Mouse (Mus musculus) stomach, embryonic 15.5 days (tissue): Measurements from ENCODE around the gene Ctnna2. TPM values are rescaled to one million over a fixed set of nuclear protein-coding genes. Genes with fewer than 3 reads are reported as not detected.

Source experiments
- ATAC-seq: fragments of 200-750 bp; cut with Nextera tagmentation; 2 replicates; pipeline ENCODE4 v1.8.0; 2017; ENCODE audit warnings: low read depth, moderate number of reproducible peaks, moderate TSS enrichment; ENCODE audit not compliant: insufficient read depth, low FRiP score
- H3K27ac ChIP-seq: fragments of 300-500 bp; sonication (generic); 2 replicates; pipeline ENCODE4 v1.5.1; 2015; ENCODE audit warnings: mild to moderate bottlenecking, inconsistent platforms
- H3K27me3 ChIP-seq: fragments of 300-500 bp; sonication (generic); replicated peaks from 2 replicates; pipeline ENCODE4 v1.6.1; 2015; ENCODE audit warnings: inconsistent platforms
- H3K36me3 ChIP-seq: fragments of 300-500 bp; sonication (generic); 2 replicates; pipeline ENCODE4 v1.6.1; 2015; ENCODE audit warnings: inconsistent platforms
- H3K4me1 ChIP-seq: fragments of 300-500 bp; sonication (generic); 2 replicates; pipeline ENCODE4 v1.6.1; 2015; ENCODE audit warnings: inconsistent platforms
- H3K4me2 ChIP-seq: fragments of 300-500 bp; sonication (generic); 2 replicates; pipeline ENCODE4 v1.6.1; 2015; ENCODE audit warnings: mild to moderate bottlenecking, inconsistent platforms
- H3K4me3 ChIP-seq: fragments of 300-500 bp; sonication (generic); replicated peaks from 2 replicates; pipeline ENCODE4 v1.5.1; 2015; ENCODE audit warnings: inconsistent platforms
- H3K9ac ChIP-seq: fragments of 300-500 bp; sonication (generic); 2 replicates; pipeline ENCODE4 v1.6.1; 2015; ENCODE audit warnings: inconsistent platforms
- H3K9me3 ChIP-seq: fragments of 300-500 bp; sonication (generic); 2 replicates; pipeline ENCODE4 v1.6.1; 2016; ENCODE audit warnings: inconsistent platforms
- WGBS: fragments of 180-500 bp; shearing (Covaris S2); methylation state at CpG from one replicate; pipeline ENCODE4 v1.1.7; 2015; 5-methylcytosine and 5-hydroxymethylcytosine counted together
- polyA plus RNA-seq: library from polyadenylated mRNA; unstranded; fragments of >200 nt; fragmentation: Nextera tagmentation; extraction: Ambion mirVana; gene quantifications from 2 replicates; pipeline ENCODE4 v1.2.1, GENCODE M21; 2015

The Ctnna2 gene
- polyA plus RNA-seq, 1 experiment from 2014 or later, result 7.2 TPM

DNA sequence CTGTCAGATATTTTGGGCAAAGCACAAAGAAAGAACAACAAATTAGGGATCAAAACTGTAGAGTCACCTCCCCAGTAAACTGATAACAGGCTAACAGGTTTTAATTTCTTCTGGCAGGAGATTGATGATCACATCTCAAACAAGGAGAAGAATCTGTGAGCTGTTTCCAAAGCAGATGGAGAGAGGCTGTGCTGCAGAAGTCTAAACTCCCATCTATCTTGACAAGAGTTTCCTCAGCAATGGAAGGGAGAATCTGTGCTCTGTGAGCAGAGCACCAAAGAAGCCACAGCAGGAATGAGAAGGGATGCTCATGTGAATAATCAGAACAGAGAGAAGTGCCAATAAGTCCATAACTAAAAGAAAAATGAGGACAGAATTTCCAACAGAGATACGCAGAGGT, 678.2 kb downstream of the Ctnna2 start:
- no peaks in the 10 kb centered on the region for H3K36me3 ChIP-seq
- no peak overlapping the region for H3K4me2 ChIP-seq
- no peak for ATAC-seq
- WGBS, result 73% methylated on average over 1 of the region's 1 CpGs
- no peaks in the 10 kb centered on the region for H3K9me3 ChIP-seq
- no peaks in the 10 kb centered on the region for H3K4me1 ChIP-seq
- no peak overlapping the region for H3K4me3 ChIP-seq
- no peak overlapping the region for H3K27ac ChIP-seq
- no peak overlapping the region for H3K9ac ChIP-seq
- no peaks in the 10 kb centered on the region for H3K27me3 ChIP-seq

DNA sequence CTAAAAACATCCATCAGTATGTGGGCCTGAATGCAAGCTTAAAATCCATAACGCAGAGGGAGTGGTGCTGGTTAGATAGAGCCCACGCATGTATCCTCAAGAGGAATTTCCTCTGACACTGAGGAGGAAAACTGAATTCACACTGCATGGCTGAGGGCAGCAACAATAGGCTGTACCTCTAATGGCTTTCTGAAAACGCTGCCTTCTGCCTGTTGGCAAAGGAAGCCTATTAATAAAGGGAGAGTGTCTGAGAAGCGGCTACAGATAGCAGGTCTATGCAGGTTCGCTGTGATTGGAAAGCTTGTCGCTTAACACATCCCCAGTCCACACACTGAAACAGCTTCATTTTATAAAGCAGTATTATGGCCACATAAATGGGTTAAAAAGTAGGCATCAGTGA, 688.1 kb downstream of the Ctnna2 start:
- H3K36me3 ChIP-seq, result no peaks in the 10 kb centered on the region
- H3K9me3 ChIP-seq, result no peaks in the 10 kb centered on the region
- H3K27ac ChIP-seq, result no peak overlapping the region
- no peak for ATAC-seq
- no peak overlapping the region for H3K4me3 ChIP-seq
- no peaks in the 10 kb centered on the region for H3K4me1 ChIP-seq
- no peak overlapping the region for H3K9ac ChIP-seq
- no peaks in the 10 kb centered on the region for H3K27me3 ChIP-seq
- WGBS, result 62% methylated on average over 6 of the region's 6 CpGs
- H3K4me2 ChIP-seq, result no peak overlapping the region

GRCm38 (mm10) chr6:77288402-77288801, 691.1 kb downstream of the Ctnna2 start:
- Histone ChIP-seq H3K4me3 (no peak overlapping the region), H3K9ac (no peak overlapping the region)
- ATAC-seq, result no peak

GRCm38 (mm10) chr6:77286317-77286716, 693.2 kb downstream of the Ctnna2 start:
- no peak for ATAC-seq
- no peaks in the 10 kb centered on the region for H3K9me3 ChIP-seq

More at GRCm38 (mm10) chr6:77288402-77288801, 691.1 kb downstream of the Ctnna2 start:
- H3K4me2 ChIP-seq, result no peak overlapping the region
- no peak overlapping the region for H3K27ac ChIP-seq
- H3K9me3 ChIP-seq, result no peaks in the 10 kb centered on the region
- H3K27me3 ChIP-seq, result no peaks in the 10 kb centered on the region
- H3K4me1 ChIP-seq, result no peaks in the 10 kb centered on the region
- no peaks in the 10 kb centered on the region for H3K36me3 ChIP-seq

GRCm38 (mm10) chr6:77278794-77279193, 700.7 kb downstream of the Ctnna2 start:
- no peak for ATAC-seq
- 82% methylated on average over 5 of the region's 5 CpGs for WGBS

More at GRCm38 (mm10) chr6:77286317-77286716, 693.2 kb downstream of the Ctnna2 start:
- no peak overlapping the region for H3K9ac ChIP-seq
- H3K4me2 ChIP-seq, result no peak overlapping the region
- WGBS, result 84% methylated on average over 5 of the region's 5 CpGs
- H3K4me3 ChIP-seq, result no peak overlapping the region
- no peaks in the 10 kb centered on the region for H3K36me3 ChIP-seq
- no peaks in the 10 kb centered on the region for H3K27me3 ChIP-seq
- H3K4me1 ChIP-seq, result no peaks in the 10 kb centered on the region
- no peak overlapping the region for H3K27ac ChIP-seq

GRCm38 (mm10) chr6:77265163-77265562, 714.3 kb downstream of the Ctnna2 start:
- no peak overlapping the region for H3K4me2 ChIP-seq
- H3K4me1 ChIP-seq, result no peaks in the 10 kb centered on the region
- no peak overlapping the region for H3K9ac ChIP-seq
- H3K9me3 ChIP-seq, result no peaks in the 10 kb centered on the region
- 47% methylated on average over 3 of the region's 3 CpGs for WGBS
- no peak for ATAC-seq
- no peaks in the 10 kb centered on the region for H3K36me3 ChIP-seq
- H3K27ac ChIP-seq, result no peak overlapping the region
- no peaks in the 10 kb centered on the region for H3K27me3 ChIP-seq
- no peak overlapping the region for H3K4me3 ChIP-seq

More at GRCm38 (mm10) chr6:77278794-77279193, 700.7 kb downstream of the Ctnna2 start:
- no peak overlapping the region for H3K9ac ChIP-seq
- no peaks in the 10 kb centered on the region for H3K36me3 ChIP-seq
- H3K9me3 ChIP-seq, result no peaks in the 10 kb centered on the region
- H3K4me2 ChIP-seq, result no peak overlapping the region
- no peak overlapping the region for H3K27ac ChIP-seq
- no peaks in the 10 kb centered on the region for H3K27me3 ChIP-seq
- H3K4me1 ChIP-seq, result no peaks in the 10 kb centered on the region
- H3K4me3 ChIP-seq, result no peak overlapping the region

DNA sequence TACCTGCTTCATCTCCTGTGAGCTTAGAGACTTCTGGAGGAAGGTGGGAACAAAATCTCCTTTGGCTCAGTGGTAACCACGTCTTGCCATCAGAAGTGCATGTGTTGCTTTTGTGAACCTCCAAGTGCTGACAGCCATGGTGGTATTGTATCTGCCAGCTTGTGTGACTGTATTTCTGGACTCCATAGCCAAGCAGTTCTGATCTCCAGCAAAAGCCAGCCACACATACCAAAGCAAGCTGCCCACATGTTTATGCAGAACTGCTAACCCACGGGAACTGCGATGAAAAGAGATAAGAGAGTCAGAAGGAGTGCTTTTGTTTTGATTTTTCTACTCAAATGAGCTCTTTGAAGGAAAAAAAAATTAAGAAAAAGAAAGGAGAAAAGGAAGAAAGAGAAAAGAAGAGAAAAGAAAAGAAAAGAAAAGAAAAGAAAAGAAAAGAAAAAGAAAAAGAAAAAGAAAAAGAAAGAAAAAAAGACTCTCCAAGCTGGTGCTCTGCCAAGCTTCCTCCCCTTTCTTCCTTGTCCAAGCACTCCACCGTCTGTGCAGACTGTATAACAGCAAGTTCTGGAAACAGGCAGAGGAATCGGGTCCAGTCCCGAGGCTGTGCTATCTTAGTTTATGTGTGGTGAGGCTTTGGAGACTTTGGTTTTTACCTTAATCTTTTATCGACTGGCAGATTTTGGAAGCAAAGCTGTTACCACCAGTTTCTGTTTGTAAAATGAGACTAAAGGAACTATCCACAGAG, 722.0 kb downstream of the Ctnna2 start:
- Histone ChIP-seq H3K4me2 (no peak overlapping the region), H3K36me3 (no peaks in the 10 kb centered on the region), H3K27me3 (no peaks in the 10 kb centered on the region), H3K27ac (no peak overlapping the region), H3K4me1 (no peaks in the 10 kb centered on the region), H3K4me3 (no peak overlapping the region), H3K9ac (no peak overlapping the region), H3K9me3 (no peaks in the 10 kb centered on the region)
- 36% methylated on average over 7 of the region's 7 CpGs for WGBS
- no peak for ATAC-seq

DNA sequence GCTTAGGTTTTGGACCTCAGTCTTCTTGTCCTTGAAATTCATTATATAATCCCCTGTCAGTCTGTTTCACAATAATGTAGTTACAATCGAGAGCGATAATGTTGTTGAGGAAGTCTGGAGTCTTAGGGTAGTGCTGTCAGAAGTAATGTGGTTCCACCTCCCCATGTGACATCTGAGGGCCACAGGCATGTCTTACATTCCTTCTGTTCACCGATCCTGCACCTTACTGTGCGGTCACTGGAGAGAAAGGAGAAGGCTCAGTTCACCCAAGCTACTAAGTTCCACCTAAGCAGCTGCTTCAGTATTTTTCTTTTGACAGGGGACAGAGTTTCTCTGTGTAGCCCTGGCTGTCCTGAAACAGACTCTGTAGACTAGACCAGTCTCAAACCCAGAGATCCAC, 723.2 kb downstream of the Ctnna2 start:
- WGBS, result 88% methylated on average over 4 of the region's 4 CpGs
- Histone ChIP-seq H3K9ac (no peak overlapping the region), H3K27ac (no peak overlapping the region), H3K36me3 (no peaks in the 10 kb centered on the region), H3K4me1 (no peaks in the 10 kb centered on the region), H3K4me3 (no peak overlapping the region), H3K4me2 (no peak overlapping the region), H3K9me3 (no peaks in the 10 kb centered on the region), H3K27me3 (no peaks in the 10 kb centered on the region)
- no peak for ATAC-seq

DNA sequence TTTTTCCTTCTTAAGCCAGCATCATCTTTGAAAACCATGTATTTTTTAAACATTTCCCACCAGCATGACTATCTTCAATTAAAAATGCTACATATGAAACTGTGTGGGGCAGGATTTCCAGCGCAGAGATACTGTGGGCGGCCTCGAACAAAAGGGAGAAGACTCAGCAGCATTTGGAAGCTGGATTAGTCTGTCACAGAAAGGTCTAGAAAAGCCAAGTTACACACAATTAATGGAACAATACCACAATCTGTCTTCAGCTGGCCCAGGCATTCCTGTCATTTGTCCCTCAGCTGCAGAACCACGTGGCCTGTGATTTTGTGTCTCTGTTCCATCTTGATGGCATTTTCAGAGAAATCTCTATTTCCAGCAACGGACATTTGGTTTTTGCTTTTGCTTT, 726.0 kb downstream of the Ctnna2 start:
- no peak for ATAC-seq
- Histone ChIP-seq H3K36me3 (no peaks in the 10 kb centered on the region), H3K9me3 (no peaks in the 10 kb centered on the region), H3K9ac (no peak overlapping the region), H3K4me1 (no peaks in the 10 kb centered on the region), H3K4me3 (no peak overlapping the region), H3K27me3 (0 out of 2 replicates have a peak, but pooled peaks cover 2% of the 10 kb centered on the region), H3K27ac (no peak overlapping the region), H3K4me2 (no peak overlapping the region)
- 74% methylated on average over 5 of the region's 5 CpGs for WGBS

- under 1% methylated on average over 43 of the region's 43 CpGs for WGBS
- Histone ChIP-seq H3K27ac (no peak overlapping the region), H3K36me3 (no peaks in the 10 kb centered on the region), H3K27me3 (peaks cover 28% of the 10 kb centered on the region), H3K4me1 (peaks cover 15% of the 10 kb centered on the region), H3K4me2 (peak overlapping the region; percentile 91), H3K9me3 (no peaks in the 10 kb centered on the region), H3K4me3 (peak overlapping the region; percentile 44), H3K9ac (no peak overlapping the region)
- ATAC-seq, result peak; percentile 44; the same call in 1 of the 2 replicates
Measured at GRCm38 (mm10) chr6:77243541-77244231, 735.8 kb downstream of the Ctnna2 start.

DNA sequence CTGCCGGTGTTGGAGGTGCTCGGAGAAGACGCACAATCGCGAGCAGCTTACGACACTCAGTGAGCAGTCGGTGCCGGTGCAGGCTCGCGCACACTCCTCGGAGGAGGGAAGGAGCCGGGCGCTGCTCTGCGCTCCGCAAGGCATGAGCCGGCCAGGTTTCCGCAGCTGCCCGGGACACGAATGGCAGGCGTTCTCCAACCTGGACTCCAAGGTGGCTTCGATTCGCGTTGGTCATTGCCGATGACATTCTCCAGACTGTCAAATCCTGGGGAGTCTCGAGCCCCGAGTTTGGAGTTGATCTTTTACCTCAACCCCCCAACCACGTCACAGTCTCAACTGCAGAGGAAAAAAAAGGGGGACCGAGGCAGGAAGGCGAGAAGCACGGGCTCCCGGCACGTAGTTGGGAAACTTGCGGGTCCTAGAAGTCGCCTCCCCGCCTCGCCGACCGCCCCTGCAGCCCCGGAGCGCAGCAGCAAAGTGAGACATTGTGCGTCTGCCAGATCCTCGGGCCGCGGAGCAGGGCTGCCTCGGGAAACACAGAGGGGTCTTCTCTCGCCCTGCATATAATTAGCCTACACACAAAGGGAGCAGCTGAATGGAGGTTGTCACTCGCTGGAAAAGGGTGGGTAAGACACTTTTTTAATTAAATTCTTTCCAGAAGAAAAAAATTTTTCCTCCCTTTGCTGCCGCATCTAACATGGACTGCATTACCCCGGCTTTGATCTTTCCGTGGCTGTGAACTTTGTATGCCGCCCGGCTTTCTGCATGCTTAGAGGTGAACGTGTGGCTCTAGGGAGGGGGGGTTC, 736.7 kb downstream of the Ctnna2 start, which contains the start of gene Lrrtm1:
Gene Lrrtm1, plus strand, starts transcription at position 89 of the 806 bp plus-strand sequence.
- peak; percentile 84; the same call in 1 of the 2 replicates for ATAC-seq
- Histone ChIP-seq H3K9me3 (no peaks in the 10 kb centered on the region), H3K4me2 (peak within 1 kb of the TSS; percentile 91), H3K9ac (0 out of 2 replicates have a peak within 1 kb of the TSS, but pooled peaks have one; percentile 1), H3K4me3 (peak within 1 kb of the TSS; percentile 44), H3K36me3 (no peaks in the 10 kb centered on the region), H3K27me3 (peaks cover 28% of the 10 kb centered on the region), H3K27ac (no peak within 1 kb of the TSS), H3K4me1 (peaks cover 15% of the 10 kb centered on the region)
- under 1% methylated on average over 53 of the region's 53 CpGs for WGBS
